Mouse (Mus musculus) brain, embryonic 18.5 days (tissue): ENCODE results near the gene Nutf2-ps1.

Experiments used
- DNase-seq: peaks from one replicate; pipeline ENCODE4 v3.0.0-alpha.2; 2012; ENCODE audit warnings: low read depth, low spot score

Nutf2-ps1 gene

GRCm38 (mm10) chr19:53571056-53571455, 17.8 kb downstream of the Nutf2-ps1 start:
- no peak for DNase-seq

- DNase-seq = no peak
Observed at GRCm38 (mm10) chr19:53568553-53568952, 20.3 kb downstream of the Nutf2-ps1 start.

GRCm38 (mm10) chr19:53567864-53568263, 21.0 kb downstream of the Nutf2-ps1 start:
- no peak for DNase-seq

- no peak for DNase-seq
Observed at GRCm38 (mm10) chr19:53565565-53566277, 23.1 kb downstream of the Nutf2-ps1 start.

- no peak for DNase-seq
Observed at GRCm38 (mm10) chr19:53564174-53564573, 24.7 kb downstream of the Nutf2-ps1 start.

GRCm38 (mm10) chr19:53560436-53560835, 28.4 kb downstream of the Nutf2-ps1 start:
- no peak for DNase-seq

GRCm38 (mm10) chr19:53557267-53557936, 31.5 kb downstream of the Nutf2-ps1 start:
- no peak for DNase-seq

GRCm38 (mm10) chr19:53556841-53557240, 32.0 kb downstream of the Nutf2-ps1 start:
- no peak for DNase-seq

GRCm38 (mm10) chr19:53554981-53555616, 33.8 kb downstream of the Nutf2-ps1 start:
- DNase-seq = no peak

- DNase-seq = no peak
Observed at GRCm38 (mm10) chr19:53554402-53554801, 34.5 kb downstream of the Nutf2-ps1 start.

- DNase-seq = no peak
Observed at GRCm38 (mm10) chr19:53552795-53553194, 36.1 kb downstream of the Nutf2-ps1 start.

- no peak for DNase-seq
Observed at GRCm38 (mm10) chr19:53552216-53552786, 36.6 kb downstream of the Nutf2-ps1 start.

GRCm38 (mm10) chr19:53550972-53551371, 37.9 kb downstream of the Nutf2-ps1 start:
- no peak for DNase-seq

GRCm38 (mm10) chr19:53547597-53547996, 41.3 kb downstream of the Nutf2-ps1 start:
- no peak for DNase-seq

- no peak for DNase-seq
Observed at GRCm38 (mm10) chr19:53544923-53545561, 43.8 kb downstream of the Nutf2-ps1 start.

- DNase-seq = no peak
Observed at GRCm38 (mm10) chr19:53543602-53544001, 45.3 kb downstream of the Nutf2-ps1 start.

GRCm38 (mm10) chr19:53539296-53539695, 49.6 kb downstream of the Nutf2-ps1 start:
- DNase-seq = no peak

GRCm38 (mm10) chr19:53538796-53539195, 50.1 kb downstream of the Nutf2-ps1 start:
- DNase-seq = no peak
